Mouse (Mus musculus) intestine, embryonic 16.5 days (tissue): ENCODE measurements around the gene Crip1. TPM values are rescaled to one million over a fixed set of nuclear protein-coding genes. Genes with fewer than 3 reads are reported as not detected.

Experiments
- polyA plus RNA-seq: library from polyadenylated mRNA; unstranded; fragments of >200 nt; fragmentation: Nextera tagmentation; extraction: Ambion mirVana; gene quantifications from 2 replicates; pipeline ENCODE4 v1.2.1, GENCODE M21; 2015

The Crip1 gene
- polyA plus RNA-seq, 1 experiment from 2014 or later: 489 TPM

Other genes with a start within 250 kb of the Crip1 start
- 2.2 and 2.4 TPM in 2 replicates for gene Jag2, start 216.5 kb upstream of the Crip1 start, polyA plus RNA-seq
- 100 and 102 TPM in 2 replicates for gene Nudt14, start 204.2 kb upstream of the Crip1 start, polyA plus RNA-seq
- gene Btbd6, start 169.8 kb upstream of the Crip1 start, polyA plus RNA-seq: 20.2 and 20.9 TPM in 2 replicates
- 36.5 and 41.6 TPM in 2 replicates for gene Brf1, start 145.6 kb upstream of the Crip1 start, polyA plus RNA-seq
- gene Pacs2, start 131.8 kb upstream of the Crip1 start, polyA plus RNA-seq: 7.3 and 9.8 TPM in 2 replicates
- not detected in 2 replicates for gene Tex22, start 71.8 kb upstream of the Crip1 start, polyA plus RNA-seq
- gene Mta1, start 48.0 kb upstream of the Crip1 start, polyA plus RNA-seq: 8.0 TPM in 2 replicates
- 124 and 130 TPM in 2 replicates for gene Crip2, start 6.1 kb upstream of the Crip1 start, polyA plus RNA-seq
- 21.4 and 22.7 TPM in 2 replicates for gene Tedc1, start 10.1 kb downstream of the Crip1 start, polyA plus RNA-seq
- 5.6 and 5.8 TPM in 2 replicates for gene Tmem121, start 39.6 kb downstream of the Crip1 start, polyA plus RNA-seq